Mouse (Mus musculus) heart, postnatal 0 days (tissue): ENCODE measurements around the gene Serpina3g.

ENCODE experiments used
- CTCF ChIP-seq: IDR thresholded peaks from 2 replicates; pipeline ENCODE4 v1.5.1; 2016; ENCODE audit warnings: antibody characterized with exemption, control low read depth, low read depth
- EP300 ChIP-seq: IDR thresholded peaks from 2 replicates; pipeline ENCODE4 v1.6.1; 2016; ENCODE audit warnings: antibody characterized with exemption, low read depth

DNA sequence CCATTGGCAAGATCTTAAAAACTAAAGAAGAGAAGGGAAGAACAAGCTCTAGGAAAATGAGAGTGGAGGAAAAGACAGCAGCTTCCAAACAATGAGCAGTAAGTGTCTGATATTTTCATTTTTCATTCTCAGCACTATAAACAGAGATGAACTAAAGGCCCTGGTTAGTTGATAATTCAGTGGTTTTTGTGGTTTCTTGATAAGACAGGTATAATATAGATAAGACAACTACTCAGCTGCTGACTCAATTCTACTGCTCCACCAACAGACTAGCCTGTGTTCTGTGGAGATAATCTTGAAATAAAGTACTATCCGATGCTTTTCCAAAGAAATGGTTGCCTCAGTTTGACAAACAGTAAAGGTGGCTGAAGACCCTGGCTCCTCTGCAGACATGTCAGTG, 20.8 kb upstream of the Serpina3g start:
- TF ChIP-seq CTCF, result no peak
- no peak for TF ChIP-seq EP300
